Mouse (Mus musculus) c-Kit-positive CD71-negative TER-119-negative erythroid progenitor cells, embryonic 14.5 days (primary cell): ENCODE measurements at regions not wholly inside any gene's neighbourhood (a gene's known extent, or its start where the extent isn't known, plus 50 kb on each side); places are given as distances from the start of the nearest gene placed in this dataset.

Experiments used
- DNase-seq: peaks from one replicate; pipeline ENCODE4 v3.0.0-alpha.2; 2013; ENCODE audit warnings: low read depth

- no peak for DNase-seq
Observed at GRCm38 (mm10) chr8:92302694-92303093, 54.7 kb upstream of the Irx5 start.

- DNase-seq, result no peak
Observed at GRCm38 (mm10) chr8:92301029-92301428, 56.4 kb upstream of the Irx5 start.

- DNase-seq, result no peak
Observed at GRCm38 (mm10) chr8:92286841-92287811, 70.3 kb upstream of the Irx5 start.

GRCm38 (mm10) chr8:92275755-92276154 lies 81.7 kb upstream of the Irx5 start:
- DNase-seq, result no peak

GRCm38 (mm10) chr8:92272726-92273125 lies 84.7 kb upstream of the Irx5 start:
- DNase-seq, result no peak

DNA sequence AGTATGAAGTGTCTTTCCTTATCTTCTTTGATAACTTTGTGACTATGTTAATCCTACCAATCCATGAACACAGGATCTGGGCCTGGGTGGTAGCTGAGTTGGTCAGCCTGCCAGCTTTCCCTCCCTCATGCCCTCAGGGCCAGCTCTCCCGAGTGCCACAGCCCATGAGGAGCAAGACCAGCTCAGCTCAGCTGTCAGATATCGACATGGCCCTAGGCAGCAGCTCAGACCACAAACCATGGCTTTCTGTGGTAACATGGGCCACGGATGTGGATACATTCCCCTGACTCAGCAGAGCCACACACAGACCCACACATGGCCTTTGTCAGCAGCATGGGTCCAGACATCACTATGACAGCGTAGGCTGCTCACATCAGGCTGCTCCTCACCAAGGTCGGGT lies 85.4 kb upstream of the Irx5 start:
- DNase-seq, result no peak

GRCm38 (mm10) chr8:92270636-92271035 lies 86.8 kb upstream of the Irx5 start:
- no peak for DNase-seq

DNA sequence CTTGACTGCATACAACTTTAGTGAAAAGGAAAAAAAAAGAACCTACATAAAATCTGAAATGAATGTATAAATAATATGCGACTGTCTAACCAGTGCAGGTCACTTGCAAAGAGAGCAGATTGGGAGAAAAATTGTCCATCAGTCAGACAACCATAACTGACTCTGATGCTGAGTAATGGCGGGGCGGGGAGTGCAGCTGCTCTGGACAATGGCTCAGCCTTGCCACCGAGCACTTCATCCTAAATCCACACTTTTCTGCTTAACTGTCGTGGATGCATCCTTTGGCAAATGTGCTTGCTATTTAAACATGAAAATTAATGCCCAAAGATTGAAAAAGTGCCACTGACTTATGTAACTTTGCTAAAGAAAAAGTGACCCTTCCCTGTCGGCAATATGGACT lies 90.0 kb upstream of the Irx5 start:
- DNase-seq, result no peak

DNA sequence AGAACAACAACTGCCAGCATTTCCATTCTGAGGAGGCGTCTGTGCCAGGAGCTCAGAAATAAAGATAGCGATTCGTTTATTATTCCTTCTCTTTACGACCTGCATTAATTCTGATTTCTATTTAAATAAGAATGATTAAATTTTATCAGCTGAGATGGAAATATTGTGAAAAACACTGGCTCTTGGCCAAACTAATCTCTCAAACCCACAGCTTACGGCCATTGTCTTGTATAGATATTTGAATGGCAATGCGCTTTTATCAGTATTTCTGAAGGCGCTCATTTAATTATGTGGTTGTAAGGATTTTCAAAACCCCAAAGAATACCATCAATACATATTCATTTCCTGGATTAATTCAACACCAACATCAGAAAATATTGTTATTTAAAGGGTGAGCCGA lies 97.4 kb upstream of the Irx5 start:
- no peak for DNase-seq

- no peak for DNase-seq
Observed at GRCm38 (mm10) chr8:92258258-92258657, 99.2 kb upstream of the Irx5 start.

DNA sequence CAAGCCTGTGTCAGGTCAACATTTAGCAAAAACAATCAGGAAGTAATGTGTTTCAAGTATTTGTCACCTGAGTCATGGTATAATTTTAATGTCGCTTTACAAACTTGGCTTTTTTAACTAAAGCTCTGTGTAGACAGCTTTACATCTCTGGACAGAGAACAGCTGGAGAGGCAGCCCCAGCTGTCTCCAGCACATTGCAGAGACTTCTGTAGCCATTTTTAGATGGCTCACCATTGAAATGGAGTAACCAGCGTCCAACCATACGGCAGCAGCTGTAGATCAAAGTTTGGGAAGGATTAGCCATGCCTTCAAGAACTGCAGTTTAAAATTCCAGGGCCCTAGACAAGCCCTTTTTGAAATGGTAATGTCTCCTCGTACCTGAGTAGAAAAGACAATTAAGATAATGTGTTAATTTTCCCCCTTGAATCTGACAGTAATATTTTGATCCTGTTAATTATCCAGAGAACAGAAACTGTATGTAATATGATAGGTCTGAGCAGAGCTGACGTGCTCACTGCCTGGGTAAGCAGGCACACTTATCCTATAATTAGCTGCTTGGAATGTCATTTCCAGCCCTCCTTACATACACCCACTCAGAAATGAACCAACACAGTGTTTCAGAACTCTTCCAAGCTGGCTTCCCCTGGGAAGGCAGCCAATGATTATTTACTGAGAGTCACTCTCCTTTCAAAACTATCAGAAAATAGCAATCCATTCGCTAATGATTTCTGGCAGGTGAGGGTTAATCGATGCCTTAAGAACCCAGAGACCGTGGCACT lies 104.6 kb upstream of the Irx5 start:
- DNase-seq, result no peak

DNA sequence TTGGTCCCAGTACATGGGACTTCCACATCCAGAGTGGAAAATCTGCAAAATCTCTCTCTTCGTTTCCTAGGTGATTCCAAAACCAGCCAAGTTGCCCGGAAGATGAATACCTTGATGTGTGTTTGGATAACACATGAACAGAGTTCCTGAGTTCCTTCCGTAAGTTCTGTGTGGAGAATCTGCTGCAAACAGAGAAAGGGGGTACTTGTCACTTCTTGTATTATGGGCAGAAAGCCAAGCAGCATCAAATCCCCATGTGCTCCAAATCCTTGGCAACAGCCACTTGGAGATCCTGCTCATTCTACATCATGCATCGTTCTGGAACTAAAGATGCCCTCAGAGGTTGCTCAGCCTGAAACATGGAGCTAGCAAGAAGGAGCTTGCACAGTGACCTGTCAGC lies 111.1 kb upstream of the Irx5 start:
- DNase-seq, result no peak

DNA sequence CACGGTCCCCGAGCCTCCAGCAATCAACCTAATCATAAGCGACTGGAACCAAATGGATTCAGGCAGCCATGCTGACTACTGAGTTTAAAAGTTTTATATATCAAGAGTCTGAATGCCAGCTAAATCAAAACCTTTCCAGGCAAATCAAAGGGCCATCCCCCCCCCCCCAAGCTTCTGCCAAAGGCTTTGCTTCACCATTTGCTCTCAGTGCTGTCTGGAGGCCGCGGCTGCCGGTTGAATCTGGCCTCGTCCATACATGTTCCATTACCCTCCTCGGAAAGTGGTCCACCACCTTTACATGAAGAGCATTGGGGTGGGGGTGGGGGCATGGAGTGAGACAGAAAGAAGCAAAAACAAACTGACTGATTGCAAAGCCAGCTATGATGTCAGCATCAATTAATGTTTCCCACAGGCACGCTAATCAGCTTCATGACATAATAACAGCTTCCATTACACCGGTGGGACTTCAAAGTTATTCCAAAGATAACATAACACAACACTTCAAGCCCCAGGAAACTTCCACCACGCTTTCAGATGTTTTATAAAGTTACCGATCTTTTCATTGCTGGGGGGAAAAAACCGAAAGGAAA lies 116.6 kb upstream of the Irx5 start:
- DNase-seq, result no peak

DNA sequence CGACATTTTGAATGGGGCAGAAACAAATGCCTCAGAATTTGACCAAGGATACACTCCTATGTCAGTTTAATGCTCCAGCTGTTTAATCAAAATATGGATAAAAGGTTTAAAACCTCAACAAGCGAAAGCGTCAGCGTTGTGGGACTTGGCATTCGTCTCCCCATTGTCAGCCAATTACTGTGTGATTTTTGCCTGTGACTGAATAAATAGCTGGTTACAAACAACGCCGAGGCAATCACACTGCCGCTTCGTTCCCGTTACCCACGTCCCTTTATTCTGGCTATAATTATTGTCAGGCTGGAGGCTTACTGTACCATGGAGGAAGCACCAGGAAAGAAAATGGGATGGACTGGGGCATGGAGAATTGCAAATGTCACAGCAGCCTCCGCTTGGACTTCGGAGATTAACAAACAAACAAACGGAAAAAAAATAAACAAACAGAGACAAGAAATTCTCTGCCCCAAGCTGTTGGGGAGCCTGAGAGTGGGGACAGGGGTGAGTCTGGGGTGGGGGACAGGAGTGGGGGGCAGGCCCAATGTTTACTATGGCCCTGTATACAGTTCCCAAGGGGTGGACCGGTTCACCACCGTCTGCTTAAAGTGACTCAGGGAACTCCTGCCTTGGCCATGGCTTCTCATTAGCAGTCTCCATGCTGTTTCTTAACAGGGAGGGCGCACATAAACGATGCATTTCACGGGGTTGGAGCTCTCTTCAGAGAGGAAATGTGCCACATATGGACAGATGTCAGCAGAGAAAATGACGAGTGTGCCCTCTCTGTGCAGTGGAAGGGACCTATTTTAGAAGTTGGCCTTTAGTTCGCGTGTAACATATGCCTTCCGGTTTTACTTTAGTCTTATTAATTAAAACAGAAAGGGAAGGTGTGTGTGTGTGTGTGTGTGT lies 125.8 kb upstream of the Irx5 start:
- no peak for DNase-seq

- DNase-seq, result no peak
Observed at GRCm38 (mm10) chr8:92229526-92229925, 127.9 kb upstream of the Irx5 start.

DNA sequence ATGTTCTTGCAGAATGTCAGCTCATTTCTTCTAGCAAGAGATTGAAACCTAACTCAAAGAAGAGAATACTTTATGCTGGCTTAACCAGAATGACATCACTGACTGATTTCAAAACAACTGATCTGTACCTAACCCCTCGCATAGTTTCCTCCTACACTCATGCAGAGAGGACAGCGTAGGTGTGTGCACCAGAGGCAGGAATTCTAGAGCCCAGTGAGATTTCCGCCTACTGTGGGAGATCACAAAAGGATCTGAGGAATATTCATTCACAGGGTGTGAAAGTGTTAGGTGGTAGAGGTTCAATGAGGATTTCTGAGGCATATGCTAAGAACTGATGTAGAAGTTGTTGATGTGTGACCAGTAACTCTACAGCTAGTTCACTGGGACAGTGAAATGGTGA lies 132.5 kb upstream of the Irx5 start:
- DNase-seq, result no peak

DNA sequence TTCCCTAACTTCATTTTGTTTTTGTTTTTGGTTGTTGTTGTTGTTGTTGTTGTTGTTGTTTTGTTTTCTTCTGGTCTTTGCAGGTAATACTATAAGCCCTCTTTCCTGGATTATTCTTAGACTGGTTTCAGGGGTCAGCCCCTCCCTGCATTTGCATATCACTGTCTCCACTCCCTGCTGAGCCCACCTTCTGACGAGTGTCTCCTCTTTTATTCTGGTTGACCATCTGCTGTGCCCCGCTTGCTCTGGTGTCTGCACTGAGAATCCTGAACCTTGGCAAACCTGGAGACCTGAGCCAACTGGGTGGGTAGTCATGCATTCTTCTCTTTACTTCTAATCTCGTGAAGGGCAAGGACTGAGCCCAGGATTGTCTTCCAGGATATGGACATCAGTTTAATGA lies 134.4 kb upstream of the Irx5 start:
- no peak for DNase-seq

GRCm38 (mm10) chr8:92219181-92219890 lies 138.1 kb upstream of the Irx5 start:
- DNase-seq, result no peak

- DNase-seq, result no peak
Observed at GRCm38 (mm10) chr8:92217521-92217920, 139.9 kb upstream of the Irx5 start.

DNA sequence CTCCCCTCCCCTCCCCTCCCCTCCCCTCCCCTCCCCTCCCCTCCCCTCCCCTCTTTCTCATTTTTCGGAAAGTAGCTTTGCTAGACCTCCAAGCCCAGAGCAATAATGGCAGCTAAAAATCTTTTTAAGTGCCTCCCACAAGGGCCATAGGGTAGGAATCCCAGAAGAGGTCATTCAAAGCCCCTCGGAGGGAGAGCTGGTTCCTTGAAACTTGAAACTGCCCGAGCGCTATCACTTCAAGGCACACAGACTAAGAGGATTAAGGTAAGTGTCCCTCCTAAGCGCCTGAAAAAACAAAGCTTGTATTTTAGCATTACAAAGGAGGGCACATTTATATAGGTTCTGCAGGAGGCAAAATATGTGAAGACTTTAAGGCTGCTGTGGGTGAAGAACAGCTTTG lies 141.2 kb upstream of the Irx5 start:
- DNase-seq, result no peak
